Mouse (Mus musculus) heart, embryonic 14.5 days (tissue): ENCODE measurements at regions not wholly inside any gene's neighbourhood (a gene's known extent, or its start where the extent isn't known, plus 50 kb on each side); places are given as distances from the start of the nearest gene placed in this dataset.

Experiments
- ATAC-seq: fragments of 200-750 bp; cut with Nextera tagmentation; 2 replicates; pipeline ENCODE4 v1.8.0; 2017; ENCODE audit warnings: low read depth, moderate TSS enrichment; ENCODE audit not compliant: insufficient number of reproducible peaks, insufficient read depth, low FRiP score
- H3K27ac ChIP-seq, 2 experiments: fragments of 200-500 bp in 1 of 2; fragments of 300-500 bp in 1 of 2; sonication (generic) in 1 of 2; replicated peaks in 1 of 2; 2 replicates each; pipeline ENCODE4 v1.5.1; 2012 to 2014; ENCODE audit warnings: low read depth in 2 of 2, low read length in 2 of 2, control low read depth in 1 of 2, mild to moderate bottlenecking in 1 of 2, mixed read lengths in 1 of 2; ENCODE audit not compliant: control insufficient read depth in 1 of 2, insufficient read depth in 1 of 2
- H3K27me3 ChIP-seq: fragments of 300-500 bp; sonication (generic); 2 replicates; pipeline ENCODE4 v1.6.1; 2014; ENCODE audit warnings: mild to moderate bottlenecking, low read length, control low read depth; ENCODE audit not compliant: control insufficient read depth, insufficient read depth
- H3K36me3 ChIP-seq: fragments of 300-500 bp; sonication (generic); 2 replicates; pipeline ENCODE4 v1.6.1; 2014; ENCODE audit warnings: mild to moderate bottlenecking, control low read depth, low read length, mixed read lengths; ENCODE audit not compliant: control insufficient read depth, insufficient read depth
- H3K4me1 ChIP-seq, 2 experiments: fragments of 200-500 bp in 1 of 2; fragments of 300-500 bp in 1 of 2; sonication (generic) in 1 of 2; 2 replicates each; pipeline ENCODE4 v1.6.1; 2012 to 2014; ENCODE audit warnings: low read length in 2 of 2, control low read depth in 1 of 2, mixed read lengths in 1 of 2; ENCODE audit not compliant: control insufficient read depth in 2 of 2, insufficient read depth in 2 of 2
- H3K4me2 ChIP-seq: fragments of 300-500 bp; sonication (generic); 2 replicates; pipeline ENCODE4 v1.6.1; 2014; ENCODE audit warnings: mild to moderate bottlenecking, low read length
- H3K4me3 ChIP-seq, 2 experiments: fragments of 200-500 bp in 1 of 2; fragments of 300-500 bp in 1 of 2; sonication (generic) in 1 of 2; 2 replicates each; pipeline ENCODE4 v1.5.1; 2012 to 2014; ENCODE audit warnings: low read length in 2 of 2, mild to moderate bottlenecking in 2 of 2, control low read depth in 1 of 2, low read depth in 1 of 2, moderate library complexity in 1 of 2; ENCODE audit not compliant: control insufficient read depth in 1 of 2, insufficient read depth in 1 of 2
- H3K9ac ChIP-seq: fragments of 300-500 bp; sonication (generic); 2 replicates; pipeline ENCODE4 v1.6.1; 2014; ENCODE audit warnings: mild to moderate bottlenecking, low read length
- H3K9me3 ChIP-seq: fragments of 300-500 bp; sonication (generic); 2 replicates; pipeline ENCODE4 v1.6.1; 2016; ENCODE audit warnings: low read length, control low read depth; ENCODE audit not compliant: control insufficient read depth
- WGBS: fragments of 180-500 bp; shearing (Covaris S2); extraction: QIAGEN DNeasy Blood & Tissue Kit; methylation state at CpG from one replicate; pipeline ENCODE4 v1.1.7; 2014; 5-methylcytosine and 5-hydroxymethylcytosine counted together

DNA sequence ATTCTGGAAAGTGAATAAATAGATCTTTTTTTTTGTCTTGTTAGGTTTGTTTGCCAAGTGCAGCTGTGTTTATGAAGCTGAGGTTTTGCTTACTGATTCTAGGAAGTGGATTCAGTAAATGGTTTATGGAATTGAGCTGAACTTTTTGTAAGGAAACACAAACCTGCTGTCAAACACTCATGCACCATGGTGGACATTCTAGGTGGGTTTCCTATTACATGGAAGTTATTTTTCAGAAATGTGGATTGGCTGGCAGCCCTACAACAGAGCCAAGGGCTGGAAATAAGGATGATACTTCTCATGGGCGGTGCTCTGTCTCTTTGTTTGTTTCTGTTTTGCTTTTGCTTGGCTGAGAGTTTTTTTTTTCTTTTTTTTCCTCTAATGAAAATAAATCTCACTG lies 508.5 kb upstream of the Kif2a start:
- Histone ChIP-seq H3K36me3 (no peaks in the 10 kb centered on the region), H3K4me1 (no peaks in the 10 kb centered on the region), H3K9me3 (no peaks in the 10 kb centered on the region), H3K4me2 (no peak overlapping the region), H3K9ac (no peak overlapping the region), H3K4me3 (no peak overlapping the region), H3K27ac (no peak overlapping the region), H3K27me3 (no peaks in the 10 kb centered on the region)
- ATAC-seq = no peak
- 86% methylated on average over 1 of the region's 1 CpGs for WGBS

DNA sequence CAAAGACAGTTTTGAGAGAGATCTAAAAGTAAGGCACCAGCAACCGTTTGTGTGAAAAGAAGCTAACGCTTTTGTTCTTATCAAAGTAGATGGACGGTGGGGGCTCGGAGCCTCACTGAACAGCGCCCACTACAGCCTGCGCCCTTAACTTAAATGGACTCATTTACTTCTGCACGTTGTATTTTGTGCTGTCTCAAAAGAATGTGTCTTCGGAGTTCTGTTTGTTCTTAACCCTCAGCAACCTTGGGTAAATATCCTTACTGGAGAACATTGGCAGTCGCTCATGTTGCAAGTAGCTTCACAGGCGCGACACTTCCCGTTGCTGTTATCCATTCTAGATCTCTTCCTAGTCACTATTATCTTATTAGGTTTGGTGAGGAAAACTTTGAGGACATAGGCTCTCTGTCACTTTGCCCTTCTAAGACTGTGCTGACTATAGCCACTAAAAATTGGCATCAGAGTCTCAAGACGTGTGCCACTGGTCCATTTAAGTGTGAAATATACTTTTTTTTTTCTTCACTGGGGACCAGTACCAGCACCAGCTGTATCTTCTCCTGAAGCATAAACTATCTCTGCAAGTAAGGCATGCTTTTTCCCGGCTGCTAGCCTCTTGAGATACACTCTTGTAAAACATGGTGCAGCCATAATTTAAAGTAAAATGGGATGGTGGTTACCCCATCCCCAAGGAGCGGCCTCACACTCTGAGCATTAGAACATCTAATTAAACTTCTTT lies 507.0 kb upstream of the Kif2a start:
- H3K4me3 ChIP-seq = no peak overlapping the region
- WGBS = 68% methylated on average over 15 of the region's 15 CpGs
- no peak for ATAC-seq
- no peaks in the 10 kb centered on the region for H3K9me3 ChIP-seq
- H3K27me3 ChIP-seq = no peaks in the 10 kb centered on the region
- H3K4me2 ChIP-seq = no peak overlapping the region
- H3K36me3 ChIP-seq = no peaks in the 10 kb centered on the region
- no peak overlapping the region for H3K27ac ChIP-seq
- H3K9ac ChIP-seq = no peak overlapping the region
- H3K4me1 ChIP-seq = no peaks in the 10 kb centered on the region

DNA sequence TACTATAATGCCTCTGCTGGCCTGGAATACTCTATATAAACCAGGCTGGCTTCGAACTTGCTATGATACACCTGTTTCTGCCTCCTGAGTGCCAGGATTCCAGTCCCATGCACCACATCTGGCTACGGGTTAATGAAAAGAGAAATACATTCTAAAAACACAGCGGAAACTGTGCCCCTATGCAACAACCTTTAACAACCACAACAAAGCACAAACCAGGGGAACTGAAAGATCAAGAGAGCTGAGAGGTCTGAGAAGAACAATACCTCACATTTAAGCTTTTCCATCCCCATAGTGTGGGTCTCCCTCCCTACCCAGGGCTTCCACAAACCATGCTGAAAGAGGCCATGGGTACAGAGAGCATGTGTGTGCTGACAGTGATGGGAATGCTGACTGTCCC lies 501.0 kb upstream of the Kif2a start:
- no peaks in the 10 kb centered on the region for H3K4me1 ChIP-seq
- no peaks in the 10 kb centered on the region for H3K36me3 ChIP-seq
- WGBS = 88% methylated on average over 3 of the region's 3 CpGs
- H3K27me3 ChIP-seq = no peaks in the 10 kb centered on the region
- ATAC-seq = no peak
- no peak overlapping the region for H3K4me2 ChIP-seq
- no peak overlapping the region for H3K9ac ChIP-seq
- H3K4me3 ChIP-seq = no peak overlapping the region
- H3K9me3 ChIP-seq = no peaks in the 10 kb centered on the region
- no peak overlapping the region for H3K27ac ChIP-seq

DNA sequence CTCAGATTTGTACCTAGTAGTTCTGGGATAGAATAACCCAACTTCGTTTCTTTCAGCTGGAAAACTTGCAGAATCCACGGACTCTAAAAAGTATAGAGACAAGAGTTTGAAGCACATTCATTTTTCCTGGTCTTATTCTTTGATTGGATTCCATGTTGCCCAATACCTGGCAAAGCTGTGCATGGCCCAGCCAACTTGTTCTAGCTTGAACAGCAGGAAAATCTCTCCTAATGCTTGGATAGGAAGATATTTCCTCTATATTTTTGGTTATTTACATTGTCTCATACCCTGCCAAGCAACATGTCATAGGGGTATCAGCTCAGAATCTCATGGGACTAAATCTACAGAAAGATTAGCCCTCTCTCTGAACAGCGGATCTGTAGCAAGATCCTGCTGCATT lies 492.3 kb upstream of the Kif2a start:
- no peak for ATAC-seq
- 77% methylated on average over 3 of the region's 3 CpGs for WGBS
- Histone ChIP-seq H3K4me1 (no peaks in the 10 kb centered on the region), H3K27me3 (no peaks in the 10 kb centered on the region), H3K4me3 (no peak overlapping the region), H3K36me3 (no peaks in the 10 kb centered on the region), H3K9ac (no peak overlapping the region), H3K9me3 (no peaks in the 10 kb centered on the region), H3K4me2 (no peak overlapping the region), H3K27ac (no peak overlapping the region)

DNA sequence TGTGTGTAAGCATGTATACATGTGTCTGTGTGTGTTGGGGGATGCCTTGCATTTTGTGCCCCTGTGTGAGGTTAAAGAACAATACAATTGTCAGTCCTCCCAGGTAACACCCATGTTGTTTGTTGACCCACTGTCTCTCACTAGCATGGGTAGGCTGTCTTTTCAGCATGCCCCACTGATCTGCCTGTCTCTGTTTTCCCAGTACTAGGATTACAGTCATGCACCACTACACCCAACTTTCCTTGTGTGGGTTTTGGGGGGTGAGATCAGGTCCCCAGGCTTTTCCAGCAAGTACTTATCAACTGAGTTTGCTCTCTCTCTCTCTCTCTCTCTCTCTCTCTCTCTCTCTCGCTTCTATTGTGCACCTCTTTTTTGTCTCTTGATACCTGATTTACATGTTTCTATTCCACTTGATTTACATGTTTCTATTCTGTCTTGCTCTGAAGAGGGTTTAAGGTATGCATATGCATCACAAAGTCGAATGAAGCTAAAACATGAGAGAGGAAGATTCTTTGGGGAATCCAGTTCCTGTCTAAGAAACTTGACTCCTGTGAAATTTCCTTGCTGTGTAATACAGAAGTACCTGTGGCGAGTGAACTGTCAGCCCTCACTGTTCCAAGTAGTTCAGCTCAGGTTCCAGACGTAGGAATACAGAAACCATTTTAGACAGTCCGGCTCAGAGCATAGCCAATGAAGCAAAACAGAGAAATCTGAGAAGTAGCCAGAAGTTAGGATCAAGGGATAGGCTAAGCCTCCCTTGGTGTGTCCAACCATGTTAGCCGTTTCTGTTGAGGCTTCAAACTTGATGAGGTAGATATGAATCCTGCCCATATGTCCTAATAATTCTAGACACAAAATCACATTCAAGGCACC lies 491.6 kb upstream of the Kif2a start:
- H3K4me3 ChIP-seq = no peak overlapping the region
- 69% methylated on average over 6 of the region's 6 CpGs for WGBS
- H3K9ac ChIP-seq = no peak overlapping the region
- H3K9me3 ChIP-seq = no peaks in the 10 kb centered on the region
- H3K27me3 ChIP-seq = no peaks in the 10 kb centered on the region
- no peak overlapping the region for H3K4me2 ChIP-seq
- H3K36me3 ChIP-seq = no peaks in the 10 kb centered on the region
- H3K27ac ChIP-seq = no peak overlapping the region
- no peak for ATAC-seq
- H3K4me1 ChIP-seq = no peaks in the 10 kb centered on the region

DNA sequence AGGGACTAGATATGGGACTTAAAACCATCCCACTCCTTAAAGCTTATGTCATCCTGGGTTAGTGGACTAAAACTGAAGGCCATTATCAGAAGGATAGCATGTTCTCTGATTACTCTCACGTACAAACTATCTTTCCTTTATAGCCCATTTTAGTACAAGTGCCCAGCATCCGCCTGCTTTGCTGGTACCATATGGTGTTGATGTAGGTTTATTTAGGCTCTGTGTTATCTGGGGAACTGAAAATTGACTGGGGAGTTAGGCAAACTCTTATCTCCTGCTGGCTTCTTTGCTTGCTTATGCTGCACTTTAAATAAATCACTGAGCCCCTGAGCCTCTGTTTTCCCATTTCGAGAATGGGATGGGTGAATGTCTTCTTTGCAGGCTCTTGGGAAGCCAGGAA lies 485.4 kb upstream of the Kif2a start:
- H3K27me3 ChIP-seq = no peaks in the 10 kb centered on the region
- no peaks in the 10 kb centered on the region for H3K9me3 ChIP-seq
- no peak overlapping the region for H3K4me2 ChIP-seq
- no peak overlapping the region for H3K9ac ChIP-seq
- 6% methylated on average over 3 of the region's 3 CpGs for WGBS
- no peak overlapping the region for H3K27ac ChIP-seq
- no peak for ATAC-seq
- no peak overlapping the region for H3K4me3 ChIP-seq
- no peaks in the 10 kb centered on the region for H3K4me1 ChIP-seq
- no peaks in the 10 kb centered on the region for H3K36me3 ChIP-seq

DNA sequence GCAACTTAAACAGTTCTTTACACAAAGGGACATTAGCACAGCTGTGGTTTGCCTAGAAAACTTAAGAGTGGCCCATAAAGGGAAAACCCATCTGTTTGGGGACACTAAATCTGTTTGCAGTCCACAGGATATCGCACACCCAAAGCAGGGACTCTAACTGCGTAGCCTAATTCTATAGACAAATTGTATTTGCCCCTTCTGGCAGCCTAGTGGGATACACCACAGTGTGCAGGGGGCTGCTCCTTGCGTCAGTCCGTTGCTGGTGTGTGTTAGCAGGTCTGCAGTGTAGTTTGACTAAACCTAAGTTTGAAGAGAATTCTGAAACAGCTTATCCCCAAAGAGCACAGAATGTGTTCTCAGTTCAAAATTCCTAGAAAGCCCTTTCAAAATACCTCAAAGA lies 484.9 kb upstream of the Kif2a start:
- no peak for ATAC-seq
- no peak overlapping the region for H3K9ac ChIP-seq
- no peaks in the 10 kb centered on the region for H3K9me3 ChIP-seq
- no peak overlapping the region for H3K4me2 ChIP-seq
- no peak overlapping the region for H3K4me3 ChIP-seq
- H3K36me3 ChIP-seq = no peaks in the 10 kb centered on the region
- no peak overlapping the region for H3K27ac ChIP-seq
- 63% methylated on average over 4 of the region's 4 CpGs for WGBS
- no peaks in the 10 kb centered on the region for H3K27me3 ChIP-seq
- no peaks in the 10 kb centered on the region for H3K4me1 ChIP-seq
